Mouse (Mus musculus) CH12.LX (cell line): ENCODE results near the gene Mctp2. TPM values are rescaled to one million over a fixed set of nuclear protein-coding genes. Genes with fewer than 3 reads are reported as not detected.

Experiments used
- DNase-seq: peaks from one replicate; pipeline ENCODE4 v3.0.0-alpha.2; 2013; ENCODE audit errors: extremely low read depth
- H3K27ac ChIP-seq: 2 replicates; pipeline ENCODE4 v1.5.1; 2012; ENCODE audit warnings: low read depth, mild to moderate bottlenecking, control low read depth, moderate library complexity; ENCODE audit not compliant: insufficient read depth
- H3K27me3 ChIP-seq: replicated peaks from 2 replicates; pipeline ENCODE3; 2012; ENCODE audit warnings: inconsistent platforms
- H3K36me3 ChIP-seq, 2 experiments: replicated peaks in 1 of 2; 2 replicates each; pipeline versions ENCODE3 to v1.6.1; 2012; ENCODE audit warnings: inconsistent platforms in 1 of 2, low read length in 1 of 2, mild to moderate bottlenecking in 1 of 2, mixed read lengths in 1 of 2, moderate library complexity in 1 of 2; ENCODE audit not compliant: control insufficient read depth in 1 of 2, insufficient read depth in 1 of 2
- H3K4me1 ChIP-seq, 2 experiments: 2 replicates each; pipeline ENCODE4 v1.6.1; 2012; ENCODE audit warnings: inconsistent platforms in 1 of 2, moderate library complexity in 1 of 2; ENCODE audit not compliant: insufficient read depth in 2 of 2, control insufficient read depth in 1 of 2
- H3K4me2 ChIP-seq: 2 replicates; pipeline ENCODE4 v1.6.1; 2012; ENCODE audit warnings: low read depth, mild to moderate bottlenecking, control low read depth; ENCODE audit not compliant: poor library complexity, insufficient read depth, severe bottlenecking
- H3K4me3 ChIP-seq, 3 experiments: fragments of 150-350 bp in 1 of 3; sonication (generic) in 1 of 3; replicated peaks in 1 of 3; 2 replicates each; pipeline versions ENCODE3 to v1.5.1; 2011 to 2012; ENCODE audit warnings: low read depth in 2 of 3, low read length in 2 of 3, mild to moderate bottlenecking in 2 of 3, moderate library complexity in 2 of 3, control low read depth in 1 of 3, improper control_type of control experiment in 1 of 3, inconsistent platforms in 1 of 3, mixed read lengths in 1 of 3; ENCODE audit not compliant: poor library complexity in 1 of 3
- H3K79me2 ChIP-seq: replicated peaks from 2 replicates; pipeline ENCODE4 v1.6.1; 2012; ENCODE audit warnings: mild to moderate bottlenecking, moderate library complexity; ENCODE audit not compliant: control insufficient read depth, poor library complexity, insufficient read depth, severe bottlenecking; ENCODE audit errors: extremely low read depth
- H3K9ac ChIP-seq: 2 replicates; pipeline ENCODE4 v1.6.1; 2012; ENCODE audit warnings: low read depth, mild to moderate bottlenecking, control low read depth, moderate library complexity; ENCODE audit not compliant: insufficient read depth
- H3K9me3 ChIP-seq: replicated peaks from 2 replicates; pipeline ENCODE3; 2012; ENCODE audit warnings: low read length, inconsistent platforms, mixed read lengths
- CHD2 ChIP-seq: IDR thresholded peaks from 2 replicates; pipeline ENCODE4 v1.6.1; 2011; ENCODE audit warnings: low read length, improper control_type of control experiment
- CTCF ChIP-seq, 2 experiments: IDR thresholded peaks in 1 of 2; conservative IDR thresholded peaks in 1 of 2; 2 replicates each; pipeline ENCODE4 v1.5.1; 2011 to 2012; ENCODE audit warnings: low read depth in 2 of 2, low read length in 2 of 2, improper control_type of control experiment in 1 of 2, inconsistent platforms in 1 of 2, mild to moderate bottlenecking in 1 of 2, moderate library complexity in 1 of 2
- E2F4 ChIP-seq: IDR thresholded peaks from 2 replicates; pipeline ENCODE4 v1.6.1; 2011; ENCODE audit warnings: low read depth, low read length, improper control_type of control experiment; ENCODE audit not compliant: insufficient replicate concordance
- ELF1 ChIP-seq: IDR thresholded peaks from 2 replicates; pipeline ENCODE4 v1.6.1; 2014; ENCODE audit warnings: low read depth, mild to moderate bottlenecking, inconsistent platforms, low read length, improper control_type of control experiment
- ETS1 ChIP-seq: conservative IDR thresholded peaks from 2 replicates; pipeline ENCODE4 v1.6.1; 2012; ENCODE audit warnings: low read depth, mild to moderate bottlenecking, inconsistent platforms, low read length, improper control_type of control experiment, moderate library complexity
- JUN ChIP-seq: IDR thresholded peaks from 2 replicates; pipeline ENCODE4 v1.6.1; 2011; ENCODE audit warnings: low read depth, mild to moderate bottlenecking, low read length, improper control_type of control experiment, moderate library complexity; ENCODE audit not compliant: insufficient read depth
- MAFK ChIP-seq: IDR thresholded peaks from 2 replicates; pipeline ENCODE4 v1.6.1; 2011; ENCODE audit warnings: low read length, improper control_type of control experiment; ENCODE audit not compliant: insufficient replicate concordance
- MAX ChIP-seq: IDR thresholded peaks from 2 replicates; pipeline ENCODE4 v1.6.1; 2011; ENCODE audit warnings: low read length, improper control_type of control experiment
- MAZ ChIP-seq: IDR thresholded peaks from 2 replicates; pipeline ENCODE4 v1.6.1; 2012; ENCODE audit warnings: low read depth, mild to moderate bottlenecking, inconsistent platforms, low read length, improper control_type of control experiment, moderate library complexity
- PAX5 ChIP-seq: IDR thresholded peaks from 2 replicates; pipeline ENCODE4 v1.6.1; 2012; ENCODE audit warnings: low read length, inconsistent platforms, mixed read lengths
- RAD21 ChIP-seq: IDR thresholded peaks from 2 replicates; pipeline ENCODE4 v1.6.1; 2011; ENCODE audit warnings: low read depth, mild to moderate bottlenecking, low read length, improper control_type of control experiment, moderate library complexity
- SMC3 ChIP-seq: IDR thresholded peaks from 2 replicates; pipeline ENCODE4 v1.6.1; 2011; ENCODE audit warnings: low read depth, low read length, improper control_type of control experiment
- TBP ChIP-seq: conservative IDR thresholded peaks from 2 replicates; pipeline ENCODE4 v1.6.1; 2011; ENCODE audit warnings: low read depth, low read length, improper control_type of control experiment
- TCF12 ChIP-seq: IDR thresholded peaks from 2 replicates; pipeline ENCODE4 v1.6.1; 2014; ENCODE audit warnings: low read depth, mild to moderate bottlenecking, inconsistent platforms, low read length, improper control_type of control experiment
- UBTF ChIP-seq: IDR thresholded peaks from 2 replicates; pipeline ENCODE4 v1.6.1; 2012; ENCODE audit warnings: low read depth, mild to moderate bottlenecking, inconsistent platforms, low read length, improper control_type of control experiment, moderate library complexity
- USF1 ChIP-seq: IDR thresholded peaks from 2 replicates; pipeline ENCODE4 v1.6.1; 2014; ENCODE audit warnings: low read depth, mild to moderate bottlenecking, inconsistent platforms, low read length, improper control_type of control experiment
- USF2 ChIP-seq: conservative IDR thresholded peaks from 2 replicates; pipeline ENCODE4 v1.6.1; 2011; ENCODE audit warnings: low read depth, low read length, improper control_type of control experiment
- ZC3H11A ChIP-seq: IDR thresholded peaks from 2 replicates; pipeline ENCODE4 v1.6.1; 2012; ENCODE audit warnings: low read depth, mild to moderate bottlenecking, inconsistent platforms, low read length, improper control_type of control experiment
- ZNF384 ChIP-seq: IDR thresholded peaks from 2 replicates; pipeline ENCODE4 v1.6.1; 2012; ENCODE audit warnings: low read depth, low read length, improper control_type of control experiment, inconsistent platforms
- dilution Hi-C: fragments of 300-500 bp; cut with MboI; formaldehyde crosslinking; loops from 2 replicates; pipeline ENCODE4 v1.14.3; 2020; ENCODE audit warnings: low sequenced_read_pairs; ENCODE audit not compliant: extremely low pct_unique_long_range_greater_than_20kb, extremely low pct_ligation_motif_present
- in situ Hi-C: fragments of 300-500 bp; cut with MboI; formaldehyde crosslinking; loops from 3 replicates; pipeline ENCODE4 v1.14.3; 2019; ENCODE audit warnings: low sequenced_read_pairs, low pct_ligation_motif_present, low pct_unique_long_range_greater_than_20kb, mixed read lengths
- polyA plus RNA-seq: library from polyadenylated mRNA; unstranded; fragments of >175 nt; gene quantifications from 2 replicates; pipeline ENCODE4 v1.2.1, GENCODE M21; 2012; ENCODE audit warnings: low read depth; ENCODE audit not compliant: insufficient read length
- total RNA-seq, 2 experiments: library from RNA; depleted of rRNA; stranded (reverse); fragments of 300-350 nt in 1 of 2; fragments of >200 nt in 1 of 2; gene quantifications; 2 replicates each; pipeline ENCODE4 v1.2.3; 2012 to 2014

Gene Mctp2
- total RNA-seq (2012; rRNA removed) (0.13 and 0.38 TPM in 2 replicates), total RNA-seq (2014; rRNA removed) (0.26 and 0.48 TPM in 2 replicates), polyA plus RNA-seq (0.23 TPM in 2 replicates)

DNA sequence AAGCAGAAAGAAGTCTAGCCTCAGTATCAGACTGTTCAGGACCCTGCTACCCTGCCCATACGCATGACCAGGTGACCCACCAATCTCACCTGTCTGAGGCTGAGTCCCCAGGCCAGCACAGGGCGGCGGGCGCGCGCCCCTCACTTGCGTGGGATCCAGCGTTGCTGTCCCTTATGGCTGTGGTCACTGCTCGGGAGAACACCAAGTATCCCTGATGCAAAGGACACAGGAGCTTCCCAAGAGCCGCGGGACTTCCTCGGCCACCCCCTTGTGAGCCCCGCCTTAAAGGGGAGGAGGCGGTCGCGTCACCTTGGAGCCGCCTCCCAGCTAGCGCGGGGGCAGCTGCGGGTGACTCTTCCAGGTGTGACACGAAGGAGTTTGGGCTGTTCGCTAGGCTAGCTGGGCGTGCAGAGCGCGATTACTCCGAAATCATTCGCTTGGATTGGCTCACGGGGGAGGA, at the start of gene Mctp2:
TSS of gene Mctp2 (minus strand) at position 227 of the 460 bp plus-strand sequence.
- H3K27me3 ChIP-seq: no peaks in the 10 kb centered on the region
- no peak within 1 kb of the TSS for H3K9ac ChIP-seq
- no peaks in the 10 kb centered on the region for H3K36me3 ChIP-seq
- H3K27ac ChIP-seq: no peak within 1 kb of the TSS
- peaks cover 0 to 11% of the 10 kb centered on the region in 2 experiments; a peak in 2 of 4 replicates for H3K4me1 ChIP-seq
- dilution Hi-C loops: no loop called here
- H3K79me2 ChIP-seq: no peaks in the 10 kb centered on the region
- DNase-seq: peak; percentile 55
- H3K4me3 ChIP-seq: peak within 1 kb of the TSS in 2 of 3 experiments; percentile 6 to 43
- in situ Hi-C loops: no loop called here
- TF ChIP-seq USF2: no peak
- TF ChIP-seq MAFK: no peak
- TF ChIP-seq MAZ: no peak
- TF ChIP-seq USF1: no peak
- no peak for TF ChIP-seq TBP
- TF ChIP-seq MAX: no peak
- no peak for TF ChIP-seq PAX5
- TF ChIP-seq TCF12: no peak
- no peak for TF ChIP-seq ETS1
- H3K4me2 ChIP-seq: no peak within 1 kb of the TSS
- H3K9me3 ChIP-seq: no peaks in the 10 kb centered on the region

DNA sequence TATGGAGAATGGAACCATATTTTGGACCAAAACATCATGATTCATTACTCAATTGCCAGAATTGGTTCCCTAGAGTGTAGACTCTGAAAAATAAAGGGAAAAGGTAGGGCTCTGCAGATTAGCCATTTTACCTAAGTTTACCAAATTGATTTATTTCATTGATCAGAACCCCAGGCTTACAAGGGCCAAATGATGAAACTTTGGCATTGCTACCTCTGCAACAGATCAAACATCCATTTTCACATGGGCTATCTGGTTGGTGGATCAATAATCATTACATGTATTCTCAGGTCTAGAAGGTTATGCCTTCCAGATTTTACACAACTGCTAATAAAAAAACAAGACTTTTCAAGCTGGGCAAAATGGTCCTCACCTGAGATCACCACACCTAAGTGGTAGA, 39.5 kb upstream of the Mctp2 start:
- Histone ChIP-seq H3K36me3 (no peaks in the 10 kb centered on the region), H3K9me3 (peaks cover 2% of the 10 kb centered on the region), H3K4me2 (no peak overlapping the region), H3K27ac (no peak overlapping the region), H3K27me3 (no peaks in the 10 kb centered on the region), H3K9ac (no peak overlapping the region), H3K4me3 (no peak overlapping the region), H3K4me1 (peaks cover 0 to 15% of the 10 kb centered on the region in 2 experiments; a peak in 1 of 4 replicates), H3K79me2 (no peaks in the 10 kb centered on the region)
- in situ Hi-C loops (no loop called here), dilution Hi-C loops (no loop called here)
- DNase-seq: no peak
- TF ChIP-seq E2F4: no peak
- TF ChIP-seq UBTF: no peak
- no peak for TF ChIP-seq JUN
- no peak for TF ChIP-seq SMC3
- TF ChIP-seq USF2: no peak
- no peak for TF ChIP-seq CHD2
- no peak for TF ChIP-seq ZNF384
- TF ChIP-seq USF1: no peak
- no peak for TF ChIP-seq RAD21
- no peak for TF ChIP-seq ZC3H11A
- TF ChIP-seq ELF1: no peak
- no peak for TF ChIP-seq CTCF (conservative IDR thresholded peaks at IDR 0.05 in 1 of 2, IDR thresholded peaks at IDR 0.05 in 1 of 2; ENCODE audit: low read depth in 2 of 2, low read length in 2 of 2)
